ENCODE assay signal across 8 mouse cellular contexts in the genomic region with DNA sequence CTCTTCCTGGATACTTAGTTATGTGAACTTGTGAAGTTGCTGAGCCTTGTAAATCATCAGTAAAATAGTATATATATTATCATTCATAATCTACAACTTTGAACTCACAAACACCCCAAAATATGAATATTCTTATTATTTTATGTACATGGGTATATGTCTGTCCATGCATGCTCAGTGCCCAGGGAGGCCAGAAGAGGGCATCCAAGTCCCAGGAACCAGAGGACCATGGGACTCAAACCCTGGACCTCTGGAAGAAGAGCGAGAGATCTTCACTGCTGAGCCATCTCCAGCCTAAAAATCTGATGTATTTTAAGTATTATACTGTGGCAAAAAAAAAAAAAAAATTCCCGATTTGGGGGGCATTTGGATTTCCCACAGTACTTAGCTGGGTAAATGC. TPM values are rescaled to one million over a fixed set of nuclear protein-coding genes. Genes with fewer than 3 reads are reported as not detected.
DNase-seq lines count a peak whose midpoint lies in the region; ATAC-seq and TF ChIP-seq lines count a peak whose summit lies in the region.

No protein-coding gene starts in this region.

- 29% methylated on average over 2 of the region's 2 CpGs for WGBS in stomach, postnatal 0 days

- no peak for ATAC-seq in stomach, postnatal 0 days (ENCODE audit: low FRiP score, low TSS enrichment)

- no peaks in the 10 kb centered on the region for H3K4me1 ChIP-seq in testis, adult 2 months (ENCODE audit: control insufficient read depth, insufficient read depth, low read length)
- no peaks in the 10 kb centered on the region for H3K4me1 ChIP-seq in stomach, postnatal 0 days (replicated peaks; ENCODE audit: control insufficient read depth, insufficient read depth)

- peak; percentile 25; the same call in 1 of the 2 replicates for TF ChIP-seq CTCF in testis, adult 2 months (IDR thresholded peaks at IDR 0.05; ENCODE audit: control insufficient read depth, insufficient read depth, insufficient replicate concordance, low read depth, low read length)
- TF ChIP-seq CTCF in stomach, postnatal 0 days (IDR thresholded peaks at IDR 0.05; ENCODE audit: low read depth) = peak; percentile 76

- H3K27ac ChIP-seq in testis, adult 2 months (ENCODE audit: control insufficient read depth, insufficient read depth, low read depth, low read length) = no peak overlapping the region
- H3K27ac ChIP-seq in stomach, postnatal 0 days (replicated peaks) = no peak overlapping the region

- TF ChIP-seq EP300 in stomach, postnatal 0 days (optimal IDR thresholded peaks at IDR 0.05) = no peak

- no peak overlapping the region for H3K4me3 ChIP-seq in testis, adult 2 months (ENCODE audit: control insufficient read depth, low read depth, low read length)
- H3K4me3 ChIP-seq in stomach, postnatal 0 days (ENCODE audit: low read depth, low read length) = no peak overlapping the region

- H3K4me2 ChIP-seq in stomach, postnatal 0 days (replicated peaks; ENCODE audit: low read depth) = no peak overlapping the region

- no peak overlapping the region for H3K9ac ChIP-seq in stomach, postnatal 0 days (ENCODE audit: low read length)

- DNase-seq in heart, postnatal 14 days = peak; percentile 44 to 45
- no peak for DNase-seq in heart, adult 11 months
- no peak for DNase-seq in testis, postnatal 14 days (ENCODE audit: low spot score)
- DNase-seq in brain, adult 2 months (ENCODE audit: low read depth, low spot score) = peak; percentile 60
- peak; percentile 27 for DNase-seq in stomach, postnatal 0 days (ENCODE audit: low spot score)
- DNase-seq in c-Kit-positive CD71-positive TER-119-positive erythroid progenitor cells, embryonic 14.5 days (ENCODE audit: low spot score) = no peak
- DNase-seq in thymus, adult 18-20 months = no peak

- no peaks in the 10 kb centered on the region for H3K9me3 ChIP-seq in stomach, postnatal 0 days (ENCODE audit: control insufficient read depth, low read length)

- intact Hi-C loops in heart, postnatal 14 days (cut with DNase I) = loop anchor here (2.0 to 5.0 kb wide), 2 partner anchors 26 to 58 kb away; partner anchors contain the start of gene Fdxacb1

- H3K36me3 ChIP-seq in testis, adult 2 months (ENCODE audit: control insufficient read depth, insufficient read depth, low read length) = no peaks in the 10 kb centered on the region
- H3K36me3 ChIP-seq in stomach, postnatal 0 days (ENCODE audit: control insufficient read depth, insufficient read depth, low read length) = no peaks in the 10 kb centered on the region

- no peak for TF ChIP-seq POLR2A in testis, adult 2 months (IDR thresholded peaks at IDR 0.05; ENCODE audit: control insufficient read depth, low read depth, low read length)

- no peaks in the 10 kb centered on the region for H3K27me3 ChIP-seq in testis, adult 2 months (ENCODE audit: control insufficient read depth, insufficient read depth, low read length)
- no peaks in the 10 kb centered on the region for H3K27me3 ChIP-seq in stomach, postnatal 0 days (ENCODE audit: control insufficient read depth, insufficient read depth, low read length)

RNA-seq across cellular contexts. Expression of gene Dixdc1, which starts 30.2 kb away (rescaled TPM):
- 1 to 10 TPM; 4.0 to 6.2 TPM for total RNA-seq in heart, postnatal 14 days (2021)
- polyA plus RNA-seq in testis, adult 2 months (2012; rRNA removed) = 14.1 and 15.0 TPM in 2 replicates
- 6.6 and 6.9 TPM in 2 replicates for polyA plus RNA-seq in stomach, postnatal 0 days (2015; fragmentation: Nextera tagmentation; extraction: Ambion mirVana)

RNA-seq across cellular contexts. Expression of gene 2310030G06Rik, which starts 37.2 kb away (rescaled TPM):
- 1 to 10 TPM; 2.0 to 3.2 TPM for total RNA-seq in heart, postnatal 14 days (2021)
- 1.6 and 2.1 TPM in 2 replicates for polyA plus RNA-seq in testis, adult 2 months (2012; rRNA removed)
- 22.3 and 22.4 TPM in 2 replicates for polyA plus RNA-seq in stomach, postnatal 0 days (2015; fragmentation: Nextera tagmentation; extraction: Ambion mirVana)

RNA-seq across cellular contexts. Expression of gene Cryab, which starts 42.0 kb away (rescaled TPM):
- 1,000 to 10,000 TPM; 1,337 to 1,386 TPM for total RNA-seq in heart, postnatal 14 days (2021)
- 4.4 and 6.0 TPM in 2 replicates for polyA plus RNA-seq in testis, adult 2 months (2012; rRNA removed)
- polyA plus RNA-seq in stomach, postnatal 0 days (2015; fragmentation: Nextera tagmentation; extraction: Ambion mirVana) = 147 and 174 TPM in 2 replicates

RNA-seq across cellular contexts. Expression of gene Hspb2, which starts 43.0 kb away (rescaled TPM):
- 100 to 1,000 TPM; 128 to 131 TPM for total RNA-seq in heart, postnatal 14 days (2021)
- polyA plus RNA-seq in testis, adult 2 months (2012; rRNA removed) = 2.3 and 3.6 TPM in 2 replicates
- polyA plus RNA-seq in stomach, postnatal 0 days (2015; fragmentation: Nextera tagmentation; extraction: Ambion mirVana) = 21.6 and 23.4 TPM in 2 replicates

RNA-seq across cellular contexts. Expression of gene Dlat, which starts 49.5 kb away (rescaled TPM):
- total RNA-seq in heart, postnatal 14 days (2021) = 100 to 1,000 TPM; 392 to 414 TPM
- polyA plus RNA-seq in testis, adult 2 months (2012; rRNA removed) = 36.8 and 39.7 TPM in 2 replicates
- polyA plus RNA-seq in stomach, postnatal 0 days (2015; fragmentation: Nextera tagmentation; extraction: Ambion mirVana) = 36.7 and 45.2 TPM in 2 replicates

Comparison
In these comparisons a context has a peak if more than half of its experiments do, and no peak if none do; other contexts are left out.
1. DNase-seq: peak in heart, postnatal 14 days (2 of 2), brain, adult 2 months (single experiment) and stomach, postnatal 0 days (single experiment); none in heart, adult 11 months (single experiment), testis, postnatal 14 days (single experiment), c-Kit-positive CD71-positive TER-119-positive erythroid progenitor cells, embryonic 14.5 days (single experiment) and thymus, adult 18-20 months (0 of 2).
2. RNA of gene Cryab, which starts 42.0 kb away (polyA plus RNA-seq): 147 to 174 TPM in stomach, postnatal 0 days; 4.4 to 6.0 TPM in testis, adult 2 months; every median in the first group is over 10 times any median in the second.